Mouse (Mus musculus) erythroid progenitor cell, adult 5-6 weeks (primary cell): Measurements from ENCODE around the gene Slc22a14. TPM values are rescaled to one million over a fixed set of nuclear protein-coding genes. Genes with fewer than 3 reads are reported as not detected.

Experiments used
- ATAC-seq: replicated peaks from 2 replicates; pipeline ENCODE4 v1.8.0; 2016; ENCODE audit warnings: moderate number of reproducible peaks, mild to moderate bottlenecking, moderate TSS enrichment, inconsistent platforms; ENCODE audit not compliant: poor library complexity, low FRiP score, severe bottlenecking
- total RNA-seq, 2 experiments: library from RNA; stranded (forward) in 1 of 2; stranded (reverse) in 1 of 2; fragments of 150-400 nt in 1 of 2; fragments of 186-747, 209-891 nt in 1 of 2; gene quantifications; 2 replicates each; pipeline versions ENCODE4 v1.2.3 to v1.2.4; 2015 to 2017; ENCODE audit warnings: low replicate concordance in 2 of 2

Gene Slc22a14
- total RNA-seq, 2 experiments from 2014 or later: not detected

- no peak for ATAC-seq
These were observed 7.3 kb downstream of the Slc22a14 start for GRCm38 (mm10) chr9:119358058-119358429.

- peak; percentile 94 for ATAC-seq
These were observed 7.9 kb downstream of the Slc22a14 start, which contains the start of gene Xylb for GRCm38 (mm10) chr9:119357331-119358057. Gene Xylb (plus strand): TSS chr9:119357381.

GRCm38 (mm10) chr9:119355943-119356342, 9.4 kb downstream of the Slc22a14 start:
- ATAC-seq: no peak

GRCm38 (mm10) chr9:119353926-119354325, 11.4 kb downstream of the Slc22a14 start:
- no peak for ATAC-seq

GRCm38 (mm10) chr9:119352060-119352459, 13.3 kb downstream of the Slc22a14 start:
- peak; percentile 70; the same call in 1 of the 2 replicates for ATAC-seq

- no peak for ATAC-seq
These were observed 14.2 kb downstream of the Slc22a14 start for GRCm38 (mm10) chr9:119350947-119351705.

GRCm38 (mm10) chr9:119350531-119350930, 14.8 kb downstream of the Slc22a14 start:
- no peak for ATAC-seq

- ATAC-seq: no peak
These were observed 19.0 kb downstream of the Slc22a14 start for GRCm38 (mm10) chr9:119346376-119346775.

- ATAC-seq: no peak
These were observed 22.6 kb downstream of the Slc22a14 start for GRCm38 (mm10) chr9:119342728-119343127.

GRCm38 (mm10) chr9:119340909-119341816, 24.2 kb downstream of the Slc22a14 start, which contains the start of gene Myd88:
Gene Myd88 (minus strand): TSS chr9:119341411.
- ATAC-seq: peak; percentile 77

- peak; percentile 16; the same call in 1 of the 2 replicates for ATAC-seq
These were observed 25.2 kb downstream of the Slc22a14 start for GRCm38 (mm10) chr9:119340212-119340580.

GRCm38 (mm10) chr9:119339558-119340211, 25.7 kb downstream of the Slc22a14 start, which contains the start of gene Acaa1a:
Gene Acaa1a (plus strand): TSS chr9:119339676.
- ATAC-seq: peak; percentile 70

- ATAC-seq: no peak
These were observed 26.2 kb downstream of the Slc22a14 start for GRCm38 (mm10) chr9:119339106-119339505.

- no peak for ATAC-seq
These were observed 27.0 kb downstream of the Slc22a14 start for GRCm38 (mm10) chr9:119338350-119338749.

GRCm38 (mm10) chr9:119337842-119338241, 27.5 kb downstream of the Slc22a14 start:
- ATAC-seq: no peak

GRCm38 (mm10) chr9:119335571-119335970, 29.8 kb downstream of the Slc22a14 start:
- no peak for ATAC-seq

- no peak for ATAC-seq
These were observed 30.5 kb downstream of the Slc22a14 start for GRCm38 (mm10) chr9:119334834-119335233.

GRCm38 (mm10) chr9:119334324-119334723, 31.0 kb downstream of the Slc22a14 start:
- ATAC-seq: no peak

- no peak for ATAC-seq
These were observed 35.0 kb downstream of the Slc22a14 start for GRCm38 (mm10) chr9:119330186-119330963.
